Mouse (Mus musculus): ENCODE data around the gene Noxa1.

Gene Noxa1

GRCm38 (mm10) chr2:25098005-25098615, 3.2 kb upstream of the Noxa1 start:
- DNase-seq (ENCODE audit: low read depth, low spot score) = no peak

GRCm38 (mm10) chr2:25094785-25095108, 202 bp downstream of the Noxa1 start:
- DNase-seq (ENCODE audit: low read depth, low spot score) = no peak

GRCm38 (mm10) chr2:25088636-25089035, 6.3 kb downstream of the Noxa1 start:
- no peak for DNase-seq (ENCODE audit: low read depth, low spot score)

GRCm38 (mm10) chr2:25087842-25088241, 7.1 kb downstream of the Noxa1 start:
- no peak for DNase-seq (ENCODE audit: low read depth, low spot score)

GRCm38 (mm10) chr2:25085571-25085970, 9.4 kb downstream of the Noxa1 start:
- DNase-seq (ENCODE audit: low read depth, low spot score) = no peak

DNA sequence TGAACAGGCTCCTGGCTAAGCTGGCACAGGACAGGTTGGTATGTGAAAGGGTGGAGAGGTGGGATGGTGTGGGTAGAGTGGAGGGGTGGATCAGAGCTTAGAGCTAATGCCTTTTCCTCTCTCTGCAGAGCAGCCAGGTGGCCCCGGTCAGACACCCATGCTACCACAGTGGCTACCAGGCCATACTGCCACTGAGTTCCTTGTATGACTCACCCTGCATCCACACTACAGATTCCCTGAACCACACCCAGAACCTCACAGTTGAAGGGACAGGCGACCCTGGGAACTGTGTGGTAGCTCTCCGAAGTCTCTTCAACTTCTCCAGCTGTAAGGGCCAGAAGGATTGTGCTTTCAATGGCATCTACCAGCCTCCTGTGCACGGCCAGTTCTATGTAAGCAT, 11.3 kb downstream of the Noxa1 start:
- no peak for DNase-seq (ENCODE audit: low read depth, low spot score)

- no peak for DNase-seq (ENCODE audit: low read depth, low spot score)
These were observed 14.9 kb downstream of the Noxa1 start, which contains the start of gene Entpd8 for GRCm38 (mm10) chr2:25080076-25080475. Gene Entpd8 (plus strand): TSS chr2:25080304.

GRCm38 (mm10) chr2:25078967-25079366, 16.0 kb downstream of the Noxa1 start:
- DNase-seq (ENCODE audit: low read depth, low spot score) = no peak

- no peak for DNase-seq (ENCODE audit: low read depth, low spot score)
These were observed 19.4 kb downstream of the Noxa1 start for GRCm38 (mm10) chr2:25075506-25075905.

GRCm38 (mm10) chr2:25072398-25072797, 22.6 kb downstream of the Noxa1 start:
- no peak for DNase-seq (ENCODE audit: low read depth, low spot score)

DNA sequence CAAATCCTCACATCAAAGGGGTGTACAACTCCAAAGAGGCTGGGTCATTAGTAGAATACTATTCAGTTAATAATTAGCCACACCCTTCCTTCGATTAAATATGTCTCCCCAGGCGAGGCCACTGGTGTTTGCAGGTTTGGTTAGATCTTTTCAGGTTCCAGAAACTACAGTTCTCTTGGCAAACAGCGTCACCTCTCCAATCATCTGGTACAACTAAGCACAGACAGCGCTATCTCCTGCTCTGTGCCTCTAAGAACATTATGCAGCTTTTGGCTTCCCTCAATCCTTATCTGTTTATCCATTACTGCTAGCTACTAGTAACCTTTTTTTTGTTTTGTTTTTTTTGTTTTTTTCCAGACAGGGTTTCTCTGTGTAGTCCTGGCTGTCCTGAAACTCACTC, 25.4 kb downstream of the Noxa1 start:
- no peak for DNase-seq (ENCODE audit: low read depth, low spot score)

GRCm38 (mm10) chr2:25066552-25066951, 28.4 kb downstream of the Noxa1 start:
- DNase-seq (ENCODE audit: low read depth, low spot score) = no peak

DNA sequence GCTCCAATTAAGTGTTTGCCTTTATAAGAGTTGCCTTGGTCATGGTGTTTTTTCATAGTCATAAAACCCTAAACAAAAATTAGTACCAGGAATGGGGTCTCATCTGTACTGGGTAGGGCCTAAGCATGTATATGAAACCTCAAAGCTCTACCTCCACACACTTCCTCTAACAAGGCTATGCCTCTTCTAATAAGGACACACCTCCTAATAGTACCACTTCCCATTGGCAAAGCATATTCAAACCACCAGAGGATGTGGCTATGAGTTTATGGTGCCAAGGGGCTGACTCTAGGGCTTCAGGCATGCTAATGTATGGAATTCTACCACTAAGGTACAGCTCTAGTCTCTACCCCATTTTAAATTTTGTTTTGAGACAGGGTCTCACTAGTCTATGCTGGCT, 29.4 kb downstream of the Noxa1 start:
- no peak for DNase-seq (ENCODE audit: low read depth, low spot score)

GRCm38 (mm10) chr2:25064285-25064684, 30.7 kb downstream of the Noxa1 start:
- no peak for DNase-seq (ENCODE audit: low read depth, low spot score)

DNA sequence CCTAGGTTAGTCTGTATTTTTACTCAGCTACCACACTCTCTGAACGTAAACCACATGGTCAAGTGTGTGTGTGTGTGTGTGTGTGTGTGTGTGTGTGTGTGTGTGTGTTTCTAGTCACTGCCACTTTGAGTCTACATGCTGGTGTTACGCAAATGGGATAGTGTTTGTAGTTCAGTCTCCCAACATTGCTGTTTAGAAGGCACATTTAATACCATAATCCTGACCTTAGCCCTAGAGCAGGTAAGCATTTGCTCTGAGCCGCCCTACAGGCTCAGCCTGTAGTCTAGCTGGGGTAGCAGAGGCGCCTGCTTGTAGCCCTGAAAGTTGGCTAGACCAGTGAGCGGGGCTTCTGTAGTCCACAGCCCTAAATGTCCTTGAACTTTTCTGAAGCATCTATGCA, 31.4 kb downstream of the Noxa1 start:
- no peak for DNase-seq (ENCODE audit: low read depth, low spot score)

GRCm38 (mm10) chr2:25058926-25059325, 36.0 kb downstream of the Noxa1 start:
- no peak for DNase-seq (ENCODE audit: low read depth, low spot score)

DNA sequence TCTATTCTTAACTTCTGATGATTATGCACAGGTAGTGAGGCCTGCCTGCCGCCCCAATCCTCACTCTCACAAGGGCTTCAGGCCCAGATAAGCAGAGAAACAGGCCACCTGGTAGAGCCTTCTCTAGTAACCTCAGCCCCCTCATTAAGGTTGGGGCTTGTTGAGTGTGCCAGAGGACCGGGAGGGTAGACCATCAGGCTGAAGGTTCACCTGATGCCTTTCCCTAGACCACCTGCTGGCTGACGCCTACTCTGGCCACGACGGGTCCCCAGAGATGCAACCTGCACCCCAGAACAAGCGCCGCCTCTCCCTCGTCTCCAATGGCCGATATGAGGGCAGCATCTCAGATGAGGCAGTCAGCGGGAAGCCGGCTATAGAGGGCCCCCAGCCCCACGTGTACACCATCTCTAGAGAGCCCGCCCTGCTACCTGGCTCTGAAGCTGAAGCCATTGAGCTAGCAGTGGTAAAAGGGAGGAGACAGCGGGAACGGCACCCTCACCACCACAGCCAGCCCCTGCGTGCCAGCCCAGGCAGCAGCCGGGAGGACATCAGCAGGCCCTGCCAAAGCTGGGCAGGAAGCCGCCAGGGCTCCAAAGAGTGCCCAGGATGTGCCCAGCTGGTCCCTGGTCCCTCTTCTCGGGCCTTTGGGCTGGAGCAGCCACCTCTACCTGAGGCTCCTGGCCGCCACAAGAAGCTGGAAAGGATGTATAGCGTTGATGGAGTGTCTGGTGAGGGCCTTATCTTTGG, 39.4 kb downstream of the Noxa1 start:
- no peak for DNase-seq (ENCODE audit: low read depth, low spot score)

GRCm38 (mm10) chr2:25055068-25055405, 39.9 kb downstream of the Noxa1 start:
- peak; percentile 56 for DNase-seq (ENCODE audit: low read depth, low spot score)

- peak; percentile 59 for DNase-seq (ENCODE audit: low read depth, low spot score)
These were observed 40.5 kb downstream of the Noxa1 start, which contains the start of gene Nsmf for GRCm38 (mm10) chr2:25054221-25055067. Gene Nsmf (plus strand): TSS chr2:25054355.

DNA sequence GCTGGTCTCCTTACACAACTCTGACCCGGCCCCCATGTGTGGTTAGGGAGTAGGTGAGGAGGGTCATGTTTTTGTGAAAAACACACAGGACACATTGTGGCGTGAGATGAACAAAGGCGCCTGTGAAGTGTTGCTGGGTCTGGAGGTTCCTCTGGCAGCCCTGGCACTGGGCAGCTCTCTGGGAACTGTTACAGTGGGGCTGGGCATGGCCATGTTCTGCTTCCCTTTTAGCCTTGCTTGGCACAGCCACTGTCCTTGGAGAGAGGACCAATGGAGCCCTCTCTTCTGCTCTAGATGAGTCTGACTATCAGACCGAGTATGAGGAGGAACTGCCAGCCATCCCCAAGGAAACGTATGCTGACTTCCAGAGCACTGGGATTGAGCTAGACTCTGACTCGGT, 41.8 kb downstream of the Noxa1 start:
- no peak for DNase-seq (ENCODE audit: low read depth, low spot score)

DNA sequence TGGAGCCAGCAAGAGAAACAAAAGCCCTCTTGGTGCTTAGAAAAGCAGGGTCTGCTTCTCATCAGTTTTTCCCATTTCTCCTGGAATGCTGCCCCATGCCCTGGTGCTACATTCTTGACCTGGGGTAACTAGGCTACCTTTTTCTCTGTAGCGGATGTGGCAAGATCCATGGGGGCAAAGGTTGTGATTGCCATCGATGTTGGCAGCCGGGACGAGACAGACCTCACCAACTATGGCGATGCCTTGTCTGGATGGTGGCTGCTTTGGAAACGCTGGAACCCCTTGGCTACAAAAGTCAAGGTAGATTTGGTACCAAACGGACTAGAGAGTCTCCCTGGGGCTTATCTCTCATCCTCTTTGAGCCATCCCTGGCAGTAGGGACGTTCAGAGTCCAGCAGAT, 43.5 kb downstream of the Noxa1 start:
- no peak for DNase-seq (ENCODE audit: low read depth, low spot score)

- DNase-seq (ENCODE audit: low read depth, low spot score) = no peak
These were observed 44.0 kb downstream of the Noxa1 start for GRCm38 (mm10) chr2:25050921-25051320.

DNA sequence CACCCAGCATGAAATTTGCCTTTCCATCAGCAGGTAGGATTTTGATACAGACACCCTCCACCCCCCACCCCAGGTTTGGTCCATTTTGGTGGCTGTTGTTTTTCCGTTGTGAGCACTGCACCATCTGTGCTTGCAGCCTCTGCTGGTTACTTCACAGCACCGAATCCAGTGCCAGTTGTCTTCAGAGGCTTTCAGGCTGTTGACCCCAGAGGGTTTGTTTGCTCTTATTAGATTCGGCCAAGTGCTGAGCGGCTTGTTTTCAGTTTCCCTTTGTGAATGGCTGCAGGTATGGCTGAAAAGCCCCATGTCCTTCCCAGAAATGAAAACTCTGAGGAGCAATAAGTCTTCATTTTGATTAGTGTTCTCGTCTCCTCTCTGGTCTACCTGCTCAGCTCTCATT, 54.9 kb downstream of the Noxa1 start:
- no peak for DNase-seq (ENCODE audit: low read depth, low spot score)

Measured in brain, embryonic 18.5 days (tissue).